Mouse (Mus musculus) heart, adult 11 months (tissue): ENCODE measurements around the gene 1700069L16Rik.
A peak's percentile ranks its signal among the peaks of the same experiment; 100 is the strongest.

Experiments
- DNase-seq: peaks from one replicate; pipeline ENCODE4 v3.0.0; 2022

1700069L16Rik gene

DNA sequence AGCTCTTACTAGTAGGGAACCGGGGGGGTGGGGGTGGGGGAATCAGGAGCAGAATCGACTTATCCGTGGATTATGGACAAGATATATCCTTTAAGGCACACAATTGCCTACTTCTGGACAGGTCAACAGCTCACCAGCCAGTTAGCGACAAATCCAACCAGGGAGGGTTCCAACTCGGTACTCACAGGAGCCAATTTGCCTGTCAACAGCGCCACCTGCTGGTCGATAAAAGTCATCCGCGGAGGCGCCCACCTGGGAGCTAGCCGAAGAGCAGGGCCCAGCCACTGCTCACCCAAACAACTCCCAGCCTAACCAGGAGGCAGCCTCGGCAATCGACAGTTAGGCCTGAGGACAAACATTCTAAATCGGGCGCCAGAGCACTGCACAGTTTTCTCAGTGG is at the start of gene 1700069L16Rik:
Gene 1700069L16Rik, minus strand, starts transcription at position 327 of the 400 bp plus-strand sequence.
- DNase-seq: peak; percentile 95

DNA sequence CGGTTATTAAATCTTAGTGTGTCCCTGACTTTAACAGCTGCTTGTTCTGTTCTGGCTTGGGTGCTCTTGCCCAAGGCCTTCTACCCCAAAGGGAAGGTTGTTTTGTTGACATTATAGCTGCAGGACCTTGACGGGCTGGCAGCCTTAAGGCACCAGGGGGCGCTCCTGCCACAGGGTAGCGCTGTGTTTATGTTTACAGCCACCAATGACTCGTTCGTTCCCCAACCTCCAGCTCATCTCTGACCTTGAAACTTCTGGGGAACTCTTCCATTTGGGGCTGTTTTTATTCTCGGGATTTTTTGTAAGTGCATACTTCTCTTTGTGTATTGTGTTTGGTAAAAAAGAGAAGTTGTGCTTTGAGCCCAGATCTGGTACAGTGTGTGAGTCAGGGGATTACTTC is 49.1 kb upstream of the 1700069L16Rik start:
- DNase-seq: peak; percentile 97

DNA sequence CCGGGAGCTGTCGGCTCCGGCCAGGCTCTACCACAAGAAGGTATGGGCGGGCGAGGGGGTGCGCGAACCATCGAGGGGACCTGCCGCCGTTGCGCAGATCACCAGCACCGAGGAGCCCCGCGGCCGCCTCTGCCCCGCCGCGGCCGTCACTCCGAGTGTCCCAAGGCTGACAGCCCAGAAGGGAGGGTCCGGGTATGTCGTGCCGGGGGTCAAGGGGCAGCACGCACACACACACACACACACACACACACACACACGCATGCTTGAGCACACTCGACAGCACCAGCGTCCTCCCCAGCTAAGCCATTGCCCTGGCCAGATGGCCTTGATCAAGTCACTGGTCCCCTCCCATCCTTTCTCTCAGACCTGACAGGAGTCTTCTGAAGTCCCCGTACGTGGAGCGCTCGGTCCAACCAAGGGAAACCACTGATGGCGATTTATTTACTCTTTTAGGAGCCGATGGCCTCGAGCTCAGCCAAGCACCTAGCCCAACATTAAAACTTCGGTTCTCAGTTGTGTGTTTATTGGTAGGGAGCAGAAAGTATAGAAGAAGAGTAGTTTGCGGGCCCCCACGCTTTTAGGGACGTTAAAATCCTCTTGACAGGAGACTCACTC is 48.4 kb upstream of the 1700069L16Rik start:
- DNase-seq: no peak

DNA sequence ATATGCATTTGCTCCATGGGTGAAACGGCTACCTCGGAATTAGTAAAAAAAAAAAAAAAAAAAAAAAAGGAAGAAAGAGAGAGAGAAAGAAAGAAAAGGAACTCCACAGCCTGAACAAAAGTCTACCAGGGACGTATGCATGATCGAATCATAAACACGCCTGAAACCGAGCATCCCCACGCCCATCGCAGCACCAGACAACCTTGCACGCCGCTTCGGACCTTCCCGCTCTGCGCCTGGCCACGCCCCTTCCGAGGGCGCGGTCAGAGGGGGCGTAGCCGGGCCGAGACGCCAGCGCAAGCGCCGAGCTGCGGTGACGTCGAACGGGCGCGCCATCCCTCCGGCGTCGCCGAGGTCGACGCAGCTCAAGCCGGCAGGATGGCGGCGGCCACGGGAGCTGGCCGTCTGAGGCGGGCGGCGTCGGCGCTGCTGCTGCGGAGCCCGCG is 47.9 kb upstream of the 1700069L16Rik start, which contains the start of the genes Sart3 and Iscu:
Gene Sart3, minus strand, starts transcription at position 61 of the 446 bp plus-strand sequence.
Gene Iscu, plus strand, starts transcription at position 299 of the 446 bp plus-strand sequence.
- peak; percentile 99 for DNase-seq

DNA sequence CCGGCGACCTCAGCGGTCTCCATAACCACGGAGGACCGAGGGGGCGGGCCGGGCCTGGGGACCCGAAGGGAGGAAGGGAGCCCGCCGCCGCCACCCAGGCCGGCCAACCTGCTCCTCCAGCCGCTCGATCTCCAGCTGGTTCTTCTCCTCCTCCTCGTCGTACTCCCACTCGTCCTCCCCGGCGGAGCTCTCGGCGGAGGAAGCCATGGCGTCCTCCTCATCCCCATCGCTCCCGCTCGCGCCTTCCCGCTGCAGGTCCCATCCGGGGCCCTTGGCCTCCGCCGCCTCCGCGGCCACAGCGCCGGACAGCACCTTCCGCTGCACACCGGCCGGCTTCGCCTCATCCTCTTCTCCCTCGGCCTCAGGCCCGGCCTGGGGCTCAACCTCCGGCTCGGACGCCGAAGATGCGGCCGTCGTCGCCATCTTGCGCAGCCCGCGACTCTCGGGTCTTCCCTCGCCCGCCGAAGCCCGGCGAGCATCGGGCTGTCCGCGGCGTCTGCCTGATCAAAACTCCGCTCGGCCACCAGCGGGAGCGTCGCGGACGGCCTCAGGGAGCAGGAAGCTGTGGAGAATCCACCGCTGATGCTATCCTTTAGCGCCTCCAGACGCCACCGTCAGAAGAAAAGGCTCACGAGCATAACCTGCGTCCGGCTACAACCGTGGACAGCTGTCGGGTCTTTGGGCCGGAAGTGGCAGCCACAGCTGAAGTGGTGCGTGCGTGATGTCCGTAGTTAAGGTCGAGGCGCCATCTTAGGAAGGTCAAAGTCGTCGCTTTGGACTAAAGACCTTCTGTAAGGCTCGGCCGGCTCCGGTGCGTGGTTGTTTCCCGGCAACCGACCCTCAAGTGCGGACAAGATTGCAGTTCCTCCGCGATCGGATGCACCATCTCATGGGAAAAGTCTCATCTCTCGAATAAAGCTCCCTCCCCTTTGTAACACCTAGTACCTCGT is 46.9 kb upstream of the 1700069L16Rik start:
- peak; percentile 98 for DNase-seq

DNA sequence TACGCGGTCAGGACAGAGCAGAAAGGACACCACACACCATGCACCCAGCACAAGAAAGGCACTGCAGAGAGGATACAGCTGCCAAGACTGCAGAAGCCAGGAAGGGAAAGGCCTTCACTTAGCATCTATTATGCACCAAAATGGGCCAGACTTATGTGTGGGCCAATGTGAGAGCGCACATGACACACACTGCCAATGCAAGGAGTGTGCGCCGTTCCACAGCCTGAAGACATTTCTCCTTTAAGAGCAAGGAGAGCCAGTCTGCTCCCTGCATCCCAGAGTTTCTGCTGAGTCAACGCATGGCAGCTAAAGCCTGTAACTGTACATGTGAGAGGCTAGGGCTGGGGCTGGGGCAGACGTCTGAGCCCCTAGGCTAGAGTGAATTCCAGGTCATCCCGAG is 44.2 kb upstream of the 1700069L16Rik start:
- DNase-seq: no peak

DNA sequence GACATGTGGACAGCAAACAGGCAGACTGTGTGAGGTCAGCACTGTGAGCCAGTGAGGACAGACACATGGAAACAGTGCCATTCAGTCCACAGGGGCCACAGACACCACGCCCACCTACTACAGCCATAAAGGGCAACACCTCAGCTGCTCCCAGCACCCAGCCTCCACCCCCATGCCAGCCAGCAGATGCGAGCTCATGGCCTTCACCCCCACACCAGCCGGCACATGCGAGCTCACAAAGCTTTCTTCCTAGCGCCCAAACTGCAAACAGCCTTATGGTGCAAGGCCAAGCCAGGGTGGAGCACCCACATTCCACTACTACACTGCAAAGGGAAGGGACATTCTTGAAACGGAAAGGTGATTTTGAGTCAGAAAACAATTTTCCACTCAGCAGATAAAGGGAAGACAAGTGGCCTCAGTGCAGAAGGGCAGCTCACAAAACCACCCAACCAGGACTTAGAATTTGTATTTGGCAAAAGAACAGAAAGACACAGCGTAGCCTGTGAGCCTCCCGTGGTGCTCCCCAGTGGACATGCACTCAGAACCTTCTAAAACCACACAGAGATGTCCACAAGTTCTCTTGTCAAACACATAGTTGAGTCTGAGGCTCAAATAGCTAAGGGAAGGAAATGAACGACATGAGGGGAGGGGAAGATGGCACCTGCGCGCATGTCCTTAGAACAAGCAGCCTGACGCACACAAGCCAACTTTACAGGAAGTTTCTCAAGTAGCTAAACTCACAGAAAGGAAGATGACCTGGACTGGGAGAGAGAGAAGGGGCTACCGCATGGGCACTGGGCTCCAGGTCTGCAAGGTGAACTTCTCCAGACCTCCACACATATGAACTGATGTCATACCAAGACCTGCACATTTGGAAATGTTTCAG is 41.3 kb upstream of the 1700069L16Rik start:
- DNase-seq: no peak

DNA sequence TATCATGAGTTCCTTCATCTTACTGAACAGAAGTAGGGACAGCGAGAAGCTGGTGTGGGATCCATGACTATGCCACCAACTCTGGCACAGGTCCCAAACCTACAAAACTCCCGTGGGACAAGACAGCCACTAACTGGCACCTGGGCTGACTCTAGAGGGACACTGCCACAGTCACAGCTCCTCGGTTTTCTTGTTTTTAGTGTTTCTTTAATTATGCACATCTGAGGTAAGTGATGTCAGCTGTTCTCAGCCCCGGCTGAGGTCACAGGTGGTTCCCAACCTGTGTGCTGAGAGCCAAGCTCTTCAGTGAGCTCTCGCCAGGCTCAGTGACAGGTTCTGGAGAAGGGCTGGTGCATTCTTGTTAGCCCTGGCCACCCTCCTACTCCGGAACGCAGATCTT is 39.9 kb upstream of the 1700069L16Rik start:
- DNase-seq: no peak

DNA sequence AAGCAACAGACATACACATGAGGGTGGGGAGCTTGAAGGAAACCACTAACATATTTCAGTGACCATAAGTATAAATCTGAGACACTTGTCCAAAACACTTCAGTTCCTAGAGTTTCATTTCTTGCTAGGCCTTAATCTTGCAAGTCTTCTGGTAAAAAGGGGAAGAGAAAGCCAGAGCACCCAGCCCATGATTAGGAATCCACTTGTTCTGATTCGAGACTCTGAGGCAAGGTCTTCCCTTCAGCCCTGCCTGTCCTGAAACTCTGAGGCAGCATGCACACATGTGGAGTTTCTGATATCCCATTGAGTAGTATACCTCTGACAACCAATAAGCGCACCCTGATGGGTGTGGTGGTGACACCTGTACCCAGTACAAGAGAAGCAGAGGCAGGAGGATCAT is 37.0 kb upstream of the 1700069L16Rik start:
- no peak for DNase-seq

DNA sequence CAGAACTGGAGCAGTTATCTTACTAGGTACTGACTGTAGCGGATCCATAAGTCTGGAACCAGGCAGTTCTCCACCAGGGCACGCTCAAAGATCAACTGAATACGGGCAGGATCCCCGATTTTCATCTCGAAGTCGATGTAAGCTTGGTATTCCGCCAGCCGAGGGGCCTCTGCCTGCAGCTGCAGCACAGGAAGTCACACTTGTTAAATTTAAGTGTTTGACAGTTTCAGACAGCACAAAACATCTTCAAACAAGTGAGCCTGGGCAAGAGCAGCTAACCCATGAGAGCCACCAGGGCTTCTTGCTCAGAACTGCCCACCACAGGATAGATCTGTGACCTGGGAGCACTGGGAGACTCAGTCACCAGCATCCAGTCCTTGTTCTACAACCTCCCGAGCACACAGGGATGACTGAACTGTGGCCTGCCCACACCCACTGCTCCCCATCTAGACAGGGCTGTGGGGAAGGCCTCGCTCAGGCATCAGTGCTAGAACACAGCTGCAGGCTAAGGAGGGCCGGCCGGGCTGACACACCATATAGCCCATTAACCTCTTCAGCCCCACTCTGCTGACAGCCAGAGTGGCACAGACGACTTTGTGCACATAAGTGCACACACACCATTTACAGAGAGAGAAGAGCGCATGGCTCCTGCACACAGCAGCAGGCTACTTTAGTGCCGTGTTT is 30.9 kb upstream of the 1700069L16Rik start:
- DNase-seq: no peak

DNA sequence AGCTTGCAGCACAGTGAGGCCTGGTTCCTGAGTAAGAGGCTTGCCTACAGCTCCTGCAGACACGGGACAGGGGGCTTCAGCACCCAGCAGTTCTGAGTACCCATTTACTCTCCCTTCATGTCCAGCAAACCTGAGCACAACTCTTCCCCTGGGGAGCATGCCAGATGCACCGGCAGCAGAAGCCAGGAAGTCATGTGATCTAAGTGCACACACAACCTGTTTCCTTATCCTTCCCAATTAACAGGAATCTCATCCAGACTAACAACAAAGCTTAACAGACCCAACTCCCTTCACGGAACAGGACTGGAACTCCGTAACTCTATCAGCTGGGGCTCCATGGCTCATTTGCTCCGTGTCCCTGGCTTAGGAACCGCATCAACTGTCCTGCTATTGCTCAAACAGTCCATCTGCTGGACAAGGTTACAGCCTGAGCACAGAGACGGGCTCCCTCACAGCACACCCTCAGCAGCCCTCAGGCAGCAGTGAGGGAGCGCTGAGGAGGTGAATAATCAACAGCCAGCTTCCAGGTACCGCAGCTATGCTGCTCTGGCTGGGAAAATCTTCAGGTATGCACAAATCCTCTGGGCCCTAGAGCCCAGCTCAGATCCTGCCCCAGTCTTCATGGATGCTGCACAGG is 27.1 kb upstream of the 1700069L16Rik start:
- DNase-seq: no peak

DNA sequence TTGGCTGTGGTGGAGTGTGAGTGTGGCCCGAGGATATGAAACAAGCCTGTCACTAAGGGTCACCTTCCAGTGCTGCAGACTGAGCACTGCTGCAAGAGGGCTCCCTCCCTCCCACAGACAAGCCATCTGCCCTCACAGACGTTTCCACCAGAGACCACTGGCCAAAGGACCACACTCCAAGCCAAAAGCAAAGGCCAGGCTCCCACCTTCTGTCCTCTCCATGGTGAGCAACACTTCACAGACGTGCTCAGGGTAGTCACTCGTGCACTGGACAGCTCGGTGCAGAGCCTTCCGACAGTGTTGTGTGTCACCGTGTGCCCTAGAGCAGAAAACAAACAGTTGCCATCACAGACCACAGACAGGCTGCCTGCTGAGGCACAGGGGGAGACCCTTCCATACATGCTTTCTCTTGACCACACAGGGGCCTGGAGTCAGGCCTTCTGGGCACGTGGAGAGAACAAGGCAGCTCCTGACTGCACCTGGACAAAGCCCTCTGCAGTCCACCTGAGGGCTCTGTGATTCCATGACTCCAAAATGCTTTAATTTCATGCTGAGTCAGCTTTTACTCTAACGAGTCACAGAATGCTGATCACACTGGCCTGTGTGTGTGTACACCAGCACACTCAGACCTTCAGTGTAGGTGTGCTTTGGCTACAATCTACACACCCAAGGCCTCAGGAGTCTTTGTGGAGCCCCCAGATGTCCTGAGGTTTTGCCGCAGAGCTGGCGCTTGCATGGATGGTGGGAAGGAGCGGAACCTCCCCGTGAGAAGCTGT is 24.2 kb upstream of the 1700069L16Rik start:
- DNase-seq: no peak

DNA sequence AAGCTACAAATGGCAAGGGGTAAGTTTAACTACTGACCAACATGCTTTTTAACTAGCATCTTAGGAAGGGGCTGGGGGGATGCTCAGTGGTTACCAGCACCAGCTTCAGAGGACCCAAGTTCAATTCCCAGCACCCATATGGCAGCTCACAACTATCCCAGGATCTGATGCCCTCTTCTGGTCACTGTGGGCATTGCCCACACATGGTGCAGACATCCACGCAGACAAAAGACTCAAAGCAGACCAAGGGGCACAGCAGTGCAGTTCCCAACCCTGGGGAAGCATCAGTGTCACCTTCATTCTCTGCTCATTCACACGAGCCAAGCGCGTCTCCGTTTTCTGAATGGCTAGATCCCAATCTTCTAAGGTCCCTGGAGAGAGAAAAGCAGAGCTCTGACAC is 23.1 kb upstream of the 1700069L16Rik start:
- no peak for DNase-seq

DNA sequence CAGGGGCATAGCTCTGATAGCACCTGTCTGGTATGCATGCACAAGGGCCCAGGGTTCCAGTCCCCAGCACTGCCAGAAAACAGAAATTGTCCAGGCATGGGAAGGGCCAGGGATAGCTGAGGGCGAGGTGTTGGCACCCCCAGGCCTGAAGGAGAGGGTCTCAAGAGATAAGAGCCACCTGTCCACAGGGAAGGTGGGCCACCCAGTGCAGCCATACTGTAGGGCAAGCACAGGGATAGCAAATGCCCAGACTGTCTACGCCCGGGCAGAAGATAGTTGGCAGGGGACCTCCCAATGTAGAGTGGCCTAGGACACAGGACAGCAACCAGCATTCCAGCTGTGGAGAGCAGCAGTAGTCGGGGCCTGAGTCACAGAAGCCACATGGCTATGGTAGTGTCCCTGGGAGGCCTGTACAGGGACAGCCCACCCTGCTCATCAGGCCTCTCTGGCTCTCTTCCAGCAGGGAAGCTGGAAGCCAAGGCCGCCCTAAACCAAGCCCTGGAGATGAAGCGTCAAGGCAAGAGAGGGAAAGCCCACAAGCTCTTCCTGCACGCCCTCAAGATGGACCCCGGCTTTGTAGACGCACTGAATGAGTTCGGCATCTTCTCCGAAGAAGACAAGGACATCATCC is 13.2 kb upstream of the 1700069L16Rik start:
- DNase-seq: peak; percentile 91

DNA sequence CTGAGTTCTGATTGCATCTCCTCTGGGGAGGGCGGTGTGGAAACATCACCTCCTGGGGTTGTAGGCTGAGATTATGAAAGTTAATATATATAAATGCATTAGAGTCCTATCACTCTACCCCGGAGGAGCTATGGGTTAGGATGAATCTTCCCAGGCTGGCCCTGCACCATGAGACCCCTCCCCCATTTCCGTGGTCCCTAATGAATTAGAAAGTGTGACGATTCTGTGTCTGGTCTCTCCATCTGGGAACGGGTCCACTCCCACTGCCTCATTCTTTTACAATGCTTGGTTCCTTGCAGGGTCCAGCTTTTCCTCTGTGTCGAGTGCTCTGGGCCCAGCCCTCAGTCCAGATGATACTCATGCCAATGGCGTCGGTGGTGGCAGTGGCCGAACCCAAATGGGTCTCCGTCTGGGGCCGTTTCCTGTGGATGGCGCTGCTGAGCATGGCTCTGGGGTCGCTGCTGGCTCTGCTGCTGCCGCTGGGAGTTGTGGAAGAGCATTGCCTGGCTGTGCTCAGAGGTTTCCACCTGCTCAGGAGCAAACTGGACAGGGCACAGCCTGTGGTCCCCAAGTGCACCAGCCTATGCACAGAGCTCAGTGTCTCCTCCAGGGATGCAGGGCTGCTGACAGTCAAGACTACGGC is 12.1 kb upstream of the 1700069L16Rik start:
- no peak for DNase-seq

DNA sequence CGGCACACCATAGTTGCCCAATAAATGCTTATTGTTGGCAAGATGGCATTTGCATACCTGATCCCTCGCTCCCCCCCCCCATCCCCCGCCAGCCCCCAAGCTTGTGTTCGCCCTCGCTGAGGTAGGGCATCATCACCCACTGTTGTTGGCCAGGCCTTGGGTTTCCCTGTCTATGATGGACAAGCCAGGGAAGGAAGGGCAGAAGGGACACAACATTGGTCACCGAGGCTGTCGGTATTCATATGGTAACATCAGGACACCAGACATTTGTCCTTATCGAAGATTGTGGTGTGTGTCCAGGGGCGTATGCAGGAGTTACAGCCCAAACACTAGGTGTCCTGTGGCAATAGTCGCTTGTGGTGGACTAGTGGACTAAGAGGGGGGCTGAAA is 11.5 kb upstream of the 1700069L16Rik start:
- no peak for DNase-seq

DNA sequence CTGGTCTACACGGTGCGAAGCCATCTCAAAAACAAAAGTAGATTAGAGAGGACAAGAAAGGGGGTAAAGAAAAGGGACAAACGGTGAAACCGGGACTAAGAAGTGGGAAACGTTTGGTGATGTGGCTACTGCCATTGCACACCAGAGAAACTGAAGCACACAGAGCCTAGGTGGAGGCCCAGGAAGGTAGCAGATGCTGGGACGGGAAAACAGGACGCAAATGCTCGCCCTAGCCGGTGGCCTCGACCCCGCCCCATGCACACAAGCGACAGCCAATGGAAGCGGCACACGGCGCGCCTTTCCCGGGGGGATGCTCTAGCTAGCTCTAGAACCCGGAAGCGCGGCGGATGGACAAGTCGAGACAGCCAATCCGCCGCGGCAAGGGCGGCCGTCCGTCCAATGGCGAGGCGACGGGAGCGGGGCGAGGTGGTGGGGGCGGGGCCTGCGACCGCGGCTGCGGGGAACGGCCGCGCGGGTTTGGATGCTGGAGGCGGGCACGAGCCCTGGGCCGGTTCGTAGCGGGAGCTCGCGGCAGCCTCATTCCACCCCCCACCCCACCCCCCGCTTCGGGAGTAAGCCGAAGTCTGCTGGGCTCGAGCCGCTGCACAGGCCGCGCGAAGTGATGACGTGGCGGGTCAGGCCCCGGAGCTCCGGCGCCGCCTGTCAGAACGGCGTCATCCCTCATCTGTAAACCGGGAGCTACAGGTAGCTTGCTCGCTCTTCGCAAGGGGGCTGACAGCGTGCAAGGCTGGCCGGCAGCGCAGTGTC is 11.0 kb upstream of the 1700069L16Rik start, which contains the start of gene Ficd:
Gene Ficd, plus strand, starts transcription at position 459 of the 768 bp plus-strand sequence.
- DNase-seq: peak; percentile 100

DNA sequence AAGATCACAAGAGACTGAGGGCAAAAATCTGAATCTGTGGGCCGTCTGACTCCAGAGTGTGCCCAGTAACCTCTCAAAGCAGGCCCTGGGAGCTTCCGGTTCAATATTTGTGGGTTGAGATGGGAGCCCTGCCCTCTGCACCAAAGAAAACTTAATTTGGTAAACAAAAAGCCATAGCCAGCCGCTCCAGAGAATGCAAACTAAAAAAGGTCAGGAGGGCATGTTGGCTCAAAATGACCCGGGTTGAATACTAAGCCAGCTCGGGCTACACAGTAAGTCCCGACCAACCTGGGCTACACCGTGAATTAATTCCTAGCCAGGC is 10.4 kb upstream of the 1700069L16Rik start:
- no peak for DNase-seq

DNA sequence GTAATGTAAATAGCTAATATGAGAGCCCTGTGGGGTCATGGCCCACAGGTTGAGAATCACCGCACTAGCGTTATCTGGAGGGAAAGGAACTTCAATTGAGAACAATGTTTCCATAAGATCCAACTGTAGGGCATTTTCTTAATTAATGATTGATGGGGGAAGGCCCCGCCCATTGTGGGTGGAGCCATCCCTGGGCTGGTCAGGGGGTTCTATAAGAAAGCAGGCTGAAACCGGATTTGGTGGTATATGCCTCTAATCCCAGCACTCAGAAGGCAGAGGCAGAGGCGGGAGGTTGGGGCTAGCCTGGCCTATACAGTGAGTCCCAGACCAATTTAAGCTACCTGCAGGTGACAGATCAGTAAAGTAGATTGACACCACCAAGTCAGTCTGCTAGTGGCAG is 9.8 kb upstream of the 1700069L16Rik start:
- DNase-seq: no peak
